Mouse (Mus musculus): Measurements from ENCODE around the gene Pacsin2.

GRCm38 (mm10) chr15:83427294-83428163 lies 36.9 kb downstream of the Pacsin2 start:
- TF ChIP-seq CTCF (IDR thresholded peaks at IDR 0.05; ENCODE audit: low read depth) (peak; percentile 60), EP300 (IDR thresholded peaks at IDR 0.05; ENCODE audit: low read depth) (no peak)

All from liver, postnatal 0 days (tissue).